Mouse (Mus musculus) stomach, embryonic 16.5 days (tissue): ENCODE measurements around the gene Gpr135. TPM values are rescaled to one million over a fixed set of nuclear protein-coding genes. Genes with fewer than 3 reads are reported as not detected.
A peak's percentile ranks its signal among the peaks of the same experiment; 100 is the strongest.
"Not testable (repeated sequence)": the region's sequence is repeated elsewhere in the genome, so short reads cannot be mapped to it uniquely, and the experiment has no call there.

Experiments
- ATAC-seq: fragments of 200-750 bp; cut with Nextera tagmentation; 2 replicates; pipeline ENCODE4 v1.8.0; 2017; ENCODE audit warnings: moderate number of reproducible peaks, moderate TSS enrichment; ENCODE audit not compliant: insufficient read depth, low FRiP score
- H3K27ac ChIP-seq: fragments of 300-500 bp; sonication (generic); 2 replicates; pipeline ENCODE4 v1.5.1; 2014; ENCODE audit warnings: low read length
- H3K27me3 ChIP-seq: fragments of 300-500 bp; sonication (generic); 2 replicates; pipeline ENCODE4 v1.6.1; 2014; ENCODE audit warnings: low read length, control low read depth, mixed read lengths; ENCODE audit not compliant: control insufficient read depth, insufficient read depth
- H3K36me3 ChIP-seq: fragments of 300-500 bp; sonication (generic); 2 replicates; pipeline ENCODE4 v1.6.1; 2014; ENCODE audit warnings: low read length; ENCODE audit not compliant: control insufficient read depth, insufficient read depth
- H3K4me1 ChIP-seq: fragments of 300-500 bp; sonication (generic); 2 replicates; pipeline ENCODE4 v1.6.1; 2014; ENCODE audit warnings: low read length, control low read depth, mixed read lengths; ENCODE audit not compliant: control insufficient read depth, insufficient read depth
- H3K4me2 ChIP-seq: fragments of 300-500 bp; sonication (generic); 2 replicates; pipeline ENCODE4 v1.6.1; 2014; ENCODE audit warnings: low read depth, low read length, mixed read lengths
- H3K4me3 ChIP-seq: fragments of 300-500 bp; sonication (generic); replicated peaks from 2 replicates; pipeline ENCODE4 v1.5.1; 2014; ENCODE audit warnings: mild to moderate bottlenecking, low read length
- H3K9ac ChIP-seq: fragments of 300-500 bp; sonication (generic); 2 replicates; pipeline ENCODE4 v1.6.1; 2014; ENCODE audit warnings: low read length
- H3K9me3 ChIP-seq: fragments of 300-500 bp; sonication (generic); replicated peaks from 2 replicates; pipeline ENCODE4 v1.6.1; 2016; ENCODE audit warnings: low read length, control low read depth; ENCODE audit not compliant: control insufficient read depth
- WGBS: fragments of 180-500 bp; shearing (Covaris S2); extraction: QIAGEN DNeasy Blood & Tissue Kit; methylation state at CpG from one replicate; pipeline ENCODE4 v1.1.7; 2014; 5-methylcytosine and 5-hydroxymethylcytosine counted together
- polyA plus RNA-seq: library from polyadenylated mRNA; unstranded; fragments of >200 nt; fragmentation: Nextera tagmentation; extraction: Ambion mirVana; gene quantifications from 2 replicates; pipeline ENCODE4 v1.2.1, GENCODE M21; 2015

Gpr135 gene
- polyA plus RNA-seq, 1 experiment from 2014 or later: 0.61 TPM

DNA sequence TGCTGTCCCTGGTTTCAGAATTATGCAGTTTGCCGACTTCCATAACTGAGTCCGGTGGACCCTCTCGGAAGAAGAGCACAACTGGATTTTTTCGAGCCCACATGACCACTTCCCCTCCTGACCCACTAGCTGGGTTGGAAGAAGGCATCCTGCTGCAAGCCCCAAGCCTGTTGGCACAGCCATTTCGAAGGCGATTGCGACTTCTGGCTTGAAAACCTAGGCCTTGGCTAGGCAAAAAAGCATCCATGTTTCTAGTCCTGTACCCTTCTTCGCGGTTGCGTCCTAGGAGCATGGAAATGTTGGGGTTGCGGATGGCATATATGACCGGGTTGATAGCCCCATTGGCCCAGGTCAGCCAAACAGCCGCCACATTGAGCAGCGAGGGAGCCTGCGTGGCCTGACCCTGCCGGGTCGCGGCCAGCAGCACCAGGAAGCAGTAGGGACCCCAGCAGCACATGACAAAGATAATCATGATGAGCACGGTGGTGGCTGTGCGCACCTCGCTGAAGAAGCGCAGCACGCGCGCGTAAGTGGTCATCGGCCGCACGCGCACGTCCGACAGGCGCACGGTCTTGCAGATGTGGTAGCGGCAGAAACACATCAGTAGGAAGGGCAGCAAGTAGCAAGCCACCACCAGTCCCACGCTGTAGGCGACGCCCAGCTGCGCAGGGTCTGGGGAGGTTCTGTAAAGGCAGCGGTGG, 1.1 kb downstream of the Gpr135 start:
- peak overlapping the region; percentile 63 for H3K4me3 ChIP-seq
- peak; percentile 63 for ATAC-seq
- no peaks in the 10 kb centered on the region for H3K36me3 ChIP-seq
- peaks cover 11% of the 10 kb centered on the region for H3K4me1 ChIP-seq
- no peaks in the 10 kb centered on the region for H3K9me3 ChIP-seq
- H3K27ac ChIP-seq: no peak overlapping the region
- WGBS: 7% methylated on average over 40 of the region's 40 CpGs
- H3K4me2 ChIP-seq: peak overlapping the region; percentile 100
- H3K27me3 ChIP-seq: peaks cover 11% of the 10 kb centered on the region
- H3K9ac ChIP-seq: peak overlapping the region; percentile 61

DNA sequence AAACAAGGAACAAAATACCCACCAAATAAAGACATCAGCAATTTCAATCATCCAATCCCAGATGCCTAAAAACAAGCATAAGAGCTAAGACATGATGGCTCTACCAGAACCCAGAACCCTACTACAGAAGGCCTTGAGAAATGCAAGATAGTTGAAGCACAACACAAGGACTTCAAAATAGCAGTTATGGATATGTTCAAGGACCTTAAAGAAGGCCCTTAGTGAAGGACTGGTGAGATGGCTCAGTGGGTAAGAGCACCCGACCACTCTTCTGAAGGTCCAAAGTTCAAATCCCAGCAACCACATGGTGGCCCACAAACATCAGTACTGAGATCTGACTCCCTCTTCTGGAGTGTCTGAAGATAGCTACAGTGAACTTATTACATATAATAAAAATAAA, 13.1 kb downstream of the Gpr135 start:
- Histone ChIP-seq H3K4me1 (no peaks in the 10 kb centered on the region), H3K4me2 (no peak overlapping the region), H3K27ac (no peak overlapping the region), H3K27me3 (no peaks in the 10 kb centered on the region), H3K9ac (no peak overlapping the region), H3K9me3 (no peaks in the 10 kb centered on the region), H3K4me3 (no peak overlapping the region), H3K36me3 (no peaks in the 10 kb centered on the region)
- ATAC-seq: no peak
- 89% methylated on average over 1 of the region's 1 CpGs for WGBS

DNA sequence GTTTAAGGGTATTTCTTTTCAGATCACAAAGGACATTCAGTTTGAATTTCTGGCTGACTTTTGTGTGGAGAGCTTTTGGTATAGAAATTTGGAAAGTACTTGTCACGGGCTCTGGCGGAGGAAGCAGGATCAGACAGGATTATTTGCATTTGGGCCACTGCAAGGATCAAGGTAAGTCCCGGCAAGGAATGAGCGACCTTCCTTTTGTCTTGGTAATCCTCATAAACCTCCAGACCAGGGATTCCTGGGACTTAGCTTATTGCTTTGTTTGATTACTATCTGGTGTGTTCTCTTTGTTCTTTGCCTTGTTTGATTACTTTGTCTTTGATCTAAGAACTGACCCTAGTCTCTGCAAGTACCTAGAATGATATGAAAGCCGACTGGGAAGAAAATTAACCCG, 17.1 kb downstream of the Gpr135 start:
- Histone ChIP-seq H3K27ac (no peak overlapping the region), H3K9ac (no peak overlapping the region), H3K27me3 (no peaks in the 10 kb centered on the region), H3K4me3 (no peak overlapping the region), H3K36me3 (no peaks in the 10 kb centered on the region), H3K4me1 (no peaks in the 10 kb centered on the region), H3K4me2 (no peak overlapping the region), H3K9me3 (peaks cover 6% of the 10 kb centered on the region; the same call in 1 of the 2 replicates)
- no peak for ATAC-seq
- WGBS: 40% methylated on average over 6 of the region's 6 CpGs

DNA sequence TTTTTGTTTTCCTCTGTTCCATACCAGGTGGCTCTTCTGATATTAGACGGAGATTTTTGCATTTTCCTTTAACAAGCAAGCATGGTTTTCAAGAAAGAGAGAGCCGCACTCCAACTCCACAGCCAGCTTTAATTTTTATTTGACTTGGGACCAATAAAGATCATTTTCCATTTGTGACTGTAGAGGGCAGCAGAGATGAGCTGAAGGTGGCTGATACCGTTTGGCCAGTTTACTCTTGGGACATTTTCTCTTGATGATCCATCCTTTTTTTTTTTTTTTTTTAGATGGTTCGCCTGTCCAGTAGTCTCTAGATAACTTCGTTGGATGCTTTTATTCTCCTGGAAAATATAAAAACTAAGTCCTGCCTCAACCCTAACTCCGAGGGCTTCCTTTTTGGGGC, 17.6 kb downstream of the Gpr135 start:
- Histone ChIP-seq H3K27ac (no peak overlapping the region), H3K4me1 (no peaks in the 10 kb centered on the region), H3K9ac (no peak overlapping the region), H3K36me3 (no peaks in the 10 kb centered on the region), H3K9me3 (peaks cover 6% of the 10 kb centered on the region; the same call in 1 of the 2 replicates), H3K4me2 (no peak overlapping the region), H3K27me3 (no peaks in the 10 kb centered on the region), H3K4me3 (no peak overlapping the region)
- 40% methylated on average over 6 of the region's 6 CpGs for WGBS
- no peak for ATAC-seq

DNA sequence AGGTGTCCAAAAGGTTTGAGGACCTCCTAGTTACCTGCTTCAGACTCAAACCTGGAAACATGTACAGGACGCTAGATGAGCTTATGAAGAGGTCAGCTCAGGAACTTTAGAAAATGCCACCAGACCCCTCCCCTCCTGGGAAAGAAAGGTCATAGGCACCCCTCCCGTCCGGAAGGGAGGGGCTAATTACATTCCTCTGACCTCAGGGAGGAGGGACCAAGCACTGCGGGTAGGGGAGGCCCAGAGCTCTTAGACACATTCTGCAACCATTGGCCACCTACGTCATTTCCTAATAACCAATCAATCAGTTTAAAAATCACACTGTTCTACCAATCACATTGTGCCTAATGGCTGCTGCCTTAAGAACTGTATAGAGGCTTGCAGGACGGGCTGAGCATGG, 18.4 kb downstream of the Gpr135 start:
- no peak overlapping the region for H3K9ac ChIP-seq
- WGBS: 73% methylated on average over 6 of the region's 6 CpGs
- no peaks in the 10 kb centered on the region for H3K36me3 ChIP-seq
- no peak for ATAC-seq
- H3K9me3 ChIP-seq: peaks cover 6% of the 10 kb centered on the region; the same call in 1 of the 2 replicates
- H3K27me3 ChIP-seq: no peaks in the 10 kb centered on the region
- H3K27ac ChIP-seq: no peak overlapping the region
- no peaks in the 10 kb centered on the region for H3K4me1 ChIP-seq
- no peak overlapping the region for H3K4me2 ChIP-seq
- H3K4me3 ChIP-seq: no peak overlapping the region

DNA sequence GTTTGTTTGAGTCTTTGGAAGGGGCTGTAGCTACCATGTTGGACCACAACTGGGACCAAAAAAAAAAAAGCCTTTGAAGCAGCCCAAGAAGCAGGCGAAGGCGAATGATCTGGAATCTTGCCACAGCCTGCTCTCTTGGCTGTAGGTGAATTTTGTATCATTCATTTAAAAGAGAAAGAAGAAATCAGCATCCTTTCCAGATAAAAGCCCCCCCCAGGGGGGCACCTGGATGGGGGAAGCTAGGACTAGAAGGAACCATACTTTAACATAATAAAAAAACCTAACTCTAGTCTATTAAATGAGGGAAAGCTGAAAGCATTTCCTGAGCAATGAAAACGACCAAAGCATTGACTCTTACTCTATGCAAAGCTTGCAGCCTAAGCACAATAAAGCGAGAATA, 20.1 kb downstream of the Gpr135 start:
- no peak overlapping the region for H3K4me3 ChIP-seq
- no peak overlapping the region for H3K27ac ChIP-seq
- no peak overlapping the region for H3K4me2 ChIP-seq
- ATAC-seq: no peak
- H3K9ac ChIP-seq: no peak overlapping the region
- no peaks in the 10 kb centered on the region for H3K27me3 ChIP-seq
- WGBS: 89% methylated on average over 4 of the region's 4 CpGs
- H3K9me3 ChIP-seq: peaks cover 6% of the 10 kb centered on the region; the same call in 1 of the 2 replicates
- no peaks in the 10 kb centered on the region for H3K36me3 ChIP-seq
- H3K4me1 ChIP-seq: no peaks in the 10 kb centered on the region

DNA sequence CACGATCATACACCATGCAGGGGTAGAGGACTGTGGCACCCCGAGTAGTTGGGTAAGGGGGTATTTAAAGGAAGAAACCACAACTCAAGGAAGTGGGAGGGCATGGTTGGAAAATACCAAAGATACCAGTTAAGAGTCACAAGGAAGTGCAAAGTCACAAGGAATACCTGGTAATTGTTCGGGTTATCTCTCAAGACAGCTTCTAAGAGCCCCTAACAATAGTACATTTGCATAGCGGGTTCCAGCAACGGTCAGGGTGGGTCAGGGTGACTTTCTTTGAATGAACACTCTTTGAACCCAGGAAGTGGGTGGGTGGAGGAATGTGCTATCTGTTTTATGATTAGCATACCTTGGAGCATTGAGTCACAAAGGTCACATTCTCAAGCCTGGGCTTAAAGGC, 20.8 kb downstream of the Gpr135 start:
- WGBS: 85% methylated on average over 5 of the region's 5 CpGs
- H3K27me3 ChIP-seq, ATAC-seq, H3K9ac ChIP-seq, H3K4me3 ChIP-seq, H3K9me3 ChIP-seq, H3K36me3 ChIP-seq, H3K4me1 ChIP-seq, H3K4me2 ChIP-seq, H3K27ac ChIP-seq: not testable (repeated sequence)

DNA sequence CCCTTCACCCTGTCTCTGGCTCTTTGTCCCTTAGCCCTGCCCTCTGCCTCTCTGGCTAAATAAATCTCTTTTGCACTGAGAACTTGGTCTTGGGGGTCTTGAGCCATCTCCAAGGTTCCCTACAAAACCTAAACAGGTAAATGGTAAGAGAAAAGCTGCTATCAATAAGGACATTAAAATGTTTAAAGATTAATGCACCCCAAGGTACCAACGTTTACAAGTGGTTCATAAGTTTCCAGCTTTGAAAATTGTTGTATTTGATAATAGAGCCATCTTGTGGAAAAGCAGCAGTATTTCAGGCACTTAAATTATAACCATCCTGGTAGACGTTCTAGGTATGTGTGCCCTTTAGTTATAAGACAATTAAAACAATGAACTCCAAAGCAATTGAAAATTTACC, 23.4 kb downstream of the Gpr135 start:
- Histone ChIP-seq H3K27me3 (no peaks in the 10 kb centered on the region), H3K4me3 (no peak overlapping the region), H3K9me3 (peaks cover 6% of the 10 kb centered on the region; the same call in 1 of the 2 replicates), H3K4me2 (no peak overlapping the region), H3K4me1 (no peaks in the 10 kb centered on the region), H3K36me3 (no peaks in the 10 kb centered on the region), H3K27ac (no peak overlapping the region), H3K9ac (no peak overlapping the region)
- no peak for ATAC-seq
- 3% methylated on average over 2 of the region's 2 CpGs for WGBS

DNA sequence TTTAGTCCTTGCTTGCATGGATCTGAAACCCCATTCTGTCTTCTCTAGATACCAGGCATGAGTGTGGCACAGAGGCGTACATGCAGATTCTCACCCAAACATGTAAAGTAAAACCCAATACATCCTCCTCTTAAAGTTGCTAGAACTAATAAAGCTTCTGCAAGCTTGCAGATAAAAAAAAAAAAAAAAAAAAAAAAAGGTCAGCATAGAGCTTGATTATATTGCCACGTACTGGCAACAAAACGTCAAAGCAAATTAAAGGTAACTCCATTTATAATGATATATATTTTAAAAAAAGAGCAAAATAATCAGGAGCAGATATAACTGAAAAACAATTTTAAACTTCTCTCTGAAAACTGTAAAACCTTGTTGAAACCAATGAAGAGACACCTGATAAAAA, 29.7 kb downstream of the Gpr135 start:
- Histone ChIP-seq H3K9me3 (peaks cover 6% of the 10 kb centered on the region; the same call in 1 of the 2 replicates), H3K4me2 (no peak overlapping the region), H3K9ac (no peak overlapping the region), H3K4me1 (peaks cover under 1% of the 10 kb centered on the region; the same call in 1 of the 2 replicates), H3K36me3 (no peaks in the 10 kb centered on the region), H3K27ac (no peak overlapping the region), H3K4me3 (no peak overlapping the region), H3K27me3 (no peaks in the 10 kb centered on the region)
- WGBS: 94% methylated on average over 3 of the region's 3 CpGs
- no peak for ATAC-seq
